Mouse (Mus musculus) hindbrain, embryonic 14.5 days (tissue): ENCODE results near the gene Dact3. TPM values are rescaled to one million over a fixed set of nuclear protein-coding genes. Genes with fewer than 3 reads are reported as not detected.

Experiments used
- polyA plus RNA-seq: library from polyadenylated mRNA; unstranded; fragments of >200 nt; fragmentation: Nextera tagmentation; extraction: Ambion mirVana; gene quantifications from 2 replicates; pipeline ENCODE4 v1.2.1, GENCODE M21; 2014

Dact3 gene
- polyA plus RNA-seq, 1 experiment from 2014 or later, result 5.8 TPM

Other genes with a start within 250 kb of the Dact3 start
- not detected in 2 replicates for gene Ceacam15, start 199.6 kb upstream of the Dact3 start, polyA plus RNA-seq
- 0.34 TPM in 1 of 2 replicates, not detected in the other for gene Ceacam9, start 153.4 kb upstream of the Dact3 start, polyA plus RNA-seq
- gene Ap2s1, start 136.9 kb upstream of the Dact3 start, polyA plus RNA-seq, result 446 and 463 TPM in 2 replicates
- gene Slc1a5, start 94.0 kb upstream of the Dact3 start, polyA plus RNA-seq, result 5.9 and 6.8 TPM in 2 replicates
- 174 and 197 TPM in 2 replicates for gene Strn4, start 59.4 kb upstream of the Dact3 start, polyA plus RNA-seq
- gene Fkrp, start 58.6 kb upstream of the Dact3 start, polyA plus RNA-seq, result 44.7 and 48.5 TPM in 2 replicates
- 5.6 and 5.8 TPM in 2 replicates for gene Prkd2, start 32.4 kb upstream of the Dact3 start, polyA plus RNA-seq
- 0.78 and 2.5 TPM in 2 replicates for gene Gng8, start 16.5 kb downstream of the Dact3 start, polyA plus RNA-seq
- 0.26 TPM in 1 of 2 replicates, not detected in the other for gene Ptgir, start 31.2 kb downstream of the Dact3 start, polyA plus RNA-seq
- gene Calm3, start 48.8 kb downstream of the Dact3 start, polyA plus RNA-seq, result 510 and 527 TPM in 2 replicates
- 96.1 and 96.4 TPM in 2 replicates for gene Pnmal2, start 69.4 kb downstream of the Dact3 start, polyA plus RNA-seq
- 52.1 and 63.2 TPM in 2 replicates for gene Pnmal1, start 84.4 kb downstream of the Dact3 start, polyA plus RNA-seq
- 7.6 and 7.8 TPM in 2 replicates for gene Gm42372, start 107.8 kb downstream of the Dact3 start, polyA plus RNA-seq
- 4.4 and 5.4 TPM in 2 replicates for gene Ccdc8, start 117.4 kb downstream of the Dact3 start, polyA plus RNA-seq
- gene Ppp5c, start 152.6 kb downstream of the Dact3 start, polyA plus RNA-seq, result 123 and 129 TPM in 2 replicates
- gene Hif3a, start 187.1 kb downstream of the Dact3 start, polyA plus RNA-seq, result 4.9 and 6.9 TPM in 2 replicates
- gene Psg16, start 198.7 kb downstream of the Dact3 start, polyA plus RNA-seq, result 3.1 and 3.6 TPM in 2 replicates